Mouse (Mus musculus) ES-Bruce4 (cell line): ENCODE results near the gene Kcnmb2. TPM values are rescaled to one million over a fixed set of nuclear protein-coding genes. Genes with fewer than 3 reads are reported as not detected.

Source experiments
- H3K27ac ChIP-seq: 2 replicates; pipeline ENCODE4 v1.5.1; 2012; ENCODE audit warnings: low read length, inconsistent platforms; ENCODE audit not compliant: insufficient read depth
- H3K27me3 ChIP-seq: 2 replicates; pipeline ENCODE4 v1.6.1; 2012; ENCODE audit warnings: mild to moderate bottlenecking, low read length, inconsistent platforms; ENCODE audit not compliant: control insufficient read depth, poor library complexity, insufficient read depth, severe bottlenecking
- H3K36me3 ChIP-seq: 2 replicates; pipeline ENCODE4 v1.6.1; 2012; ENCODE audit warnings: inconsistent platforms, mild to moderate bottlenecking, low read length, moderate library complexity; ENCODE audit not compliant: control insufficient read depth, poor library complexity, insufficient read depth, severe bottlenecking
- H3K4me1 ChIP-seq: one replicate; pipeline ENCODE4 v1.8.1; 2011; ENCODE audit warnings: low read length; ENCODE audit not compliant: control insufficient read depth, insufficient read depth
- H3K4me3 ChIP-seq: 2 replicates; pipeline ENCODE4 v1.5.1; 2011; ENCODE audit warnings: low read depth, mild to moderate bottlenecking, low read length
- H3K9ac ChIP-seq: 2 replicates; pipeline ENCODE4 v1.6.1; 2012; ENCODE audit warnings: low read depth, mild to moderate bottlenecking, inconsistent platforms; ENCODE audit not compliant: poor library complexity, severe bottlenecking
- H3K9me3 ChIP-seq: replicated peaks from 2 replicates; pipeline ENCODE4 v1.6.1; 2012; ENCODE audit warnings: mild to moderate bottlenecking, low read length, inconsistent platforms; ENCODE audit not compliant: control insufficient read depth, poor library complexity, insufficient read depth, severe bottlenecking
- CTCF ChIP-seq: IDR thresholded peaks from one replicate; pipeline ENCODE4 v1.8.1; 2011; ENCODE audit warnings: low read depth, low read length
- EP300 ChIP-seq: IDR thresholded peaks from 2 replicates; pipeline ENCODE4 v1.6.1; 2011; ENCODE audit warnings: low read depth, low read length; ENCODE audit not compliant: insufficient read depth
- POLR2A ChIP-seq: IDR thresholded peaks from one replicate; pipeline ENCODE4 v1.8.1; 2011; ENCODE audit warnings: low read length; ENCODE audit not compliant: insufficient read depth
- polyA plus RNA-seq: library from polyadenylated mRNA; stranded (reverse); fragments of >200 nt; gene quantifications from 2 replicates; pipeline ENCODE4 v1.2.4, GENCODE M21; 2011; ENCODE audit warnings: low read depth; ENCODE audit not compliant: missing spikeins, insufficient read depth, insufficient read length

Gene Kcnmb2
- polyA plus RNA-seq, 1 experiment, result not detected

- Histone ChIP-seq H3K4me1 (peaks cover 2% of the 10 kb centered on the region), H3K9ac (no peak overlapping the region), H3K27ac (no peak overlapping the region), H3K4me3 (no peak overlapping the region), H3K36me3 (no peaks in the 10 kb centered on the region), H3K27me3 (no peaks in the 10 kb centered on the region), H3K9me3 (no peaks in the 10 kb centered on the region)
- TF ChIP-seq POLR2A (no peak), EP300 (no peak), CTCF (no peak)
These were observed 77.4 kb downstream of the Kcnmb2 start for GRCm38 (mm10) chr3:31979661-31980060.

DNA sequence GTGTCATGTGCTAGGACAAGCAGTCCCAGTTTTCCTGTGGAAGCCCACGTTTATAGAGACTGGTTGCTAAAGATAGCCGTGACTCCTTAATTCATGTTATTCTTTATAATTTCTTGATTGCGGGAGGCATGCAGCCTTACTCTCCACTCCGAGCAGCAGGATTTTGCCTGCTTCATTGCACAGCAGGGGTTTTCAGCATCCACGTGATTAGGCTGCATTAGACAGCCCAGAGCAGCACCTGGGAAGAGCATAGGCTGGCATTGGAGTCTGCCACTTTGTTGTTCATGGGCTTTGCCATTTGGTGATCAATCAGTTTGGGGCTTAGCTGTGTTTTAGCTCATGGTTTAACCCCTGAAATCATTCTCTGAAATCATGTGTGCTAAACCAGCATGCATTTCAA, 80.1 kb downstream of the Kcnmb2 start:
- H3K9ac ChIP-seq, result no peak overlapping the region
- H3K9me3 ChIP-seq, result no peaks in the 10 kb centered on the region
- H3K27me3 ChIP-seq, result no peaks in the 10 kb centered on the region
- no peak overlapping the region for H3K4me3 ChIP-seq
- H3K27ac ChIP-seq, result no peak overlapping the region
- H3K4me1 ChIP-seq, result peaks cover 2% of the 10 kb centered on the region
- H3K36me3 ChIP-seq, result no peaks in the 10 kb centered on the region
- TF ChIP-seq EP300 (no peak), POLR2A (no peak), CTCF (no peak)

- Histone ChIP-seq H3K4me1 (no peaks in the 10 kb centered on the region), H3K4me3 (no peak overlapping the region), H3K36me3 (no peaks in the 10 kb centered on the region), H3K27me3 (no peaks in the 10 kb centered on the region), H3K9me3 (no peaks in the 10 kb centered on the region), H3K9ac (no peak overlapping the region), H3K27ac (no peak overlapping the region)
- no peak for TF ChIP-seq CTCF
- TF ChIP-seq EP300, result no peak
- TF ChIP-seq POLR2A, result no peak
These were observed 82.8 kb downstream of the Kcnmb2 start for GRCm38 (mm10) chr3:31985103-31985502.

- H3K4me3 ChIP-seq, result no peak overlapping the region
- H3K9me3 ChIP-seq, result no peaks in the 10 kb centered on the region
- TF ChIP-seq POLR2A (no peak), EP300 (no peak), CTCF (no peak)
- H3K4me1 ChIP-seq, result no peaks in the 10 kb centered on the region
- H3K36me3 ChIP-seq, result no peaks in the 10 kb centered on the region
- H3K27ac ChIP-seq, result no peak overlapping the region
- no peaks in the 10 kb centered on the region for H3K27me3 ChIP-seq
- no peak overlapping the region for H3K9ac ChIP-seq
These were observed 89.3 kb downstream of the Kcnmb2 start for GRCm38 (mm10) chr3:31991526-31992045.

GRCm38 (mm10) chr3:32011566-32011965, 109.3 kb downstream of the Kcnmb2 start:
- H3K27ac ChIP-seq, result no peak overlapping the region
- no peaks in the 10 kb centered on the region for H3K9me3 ChIP-seq
- TF ChIP-seq POLR2A, result no peak
- TF ChIP-seq EP300, result no peak
- TF ChIP-seq CTCF, result no peak
- H3K9ac ChIP-seq, result no peak overlapping the region
- H3K27me3 ChIP-seq, result no peaks in the 10 kb centered on the region
- no peaks in the 10 kb centered on the region for H3K36me3 ChIP-seq
- H3K4me3 ChIP-seq, result no peak overlapping the region
- H3K4me1 ChIP-seq, result no peaks in the 10 kb centered on the region

DNA sequence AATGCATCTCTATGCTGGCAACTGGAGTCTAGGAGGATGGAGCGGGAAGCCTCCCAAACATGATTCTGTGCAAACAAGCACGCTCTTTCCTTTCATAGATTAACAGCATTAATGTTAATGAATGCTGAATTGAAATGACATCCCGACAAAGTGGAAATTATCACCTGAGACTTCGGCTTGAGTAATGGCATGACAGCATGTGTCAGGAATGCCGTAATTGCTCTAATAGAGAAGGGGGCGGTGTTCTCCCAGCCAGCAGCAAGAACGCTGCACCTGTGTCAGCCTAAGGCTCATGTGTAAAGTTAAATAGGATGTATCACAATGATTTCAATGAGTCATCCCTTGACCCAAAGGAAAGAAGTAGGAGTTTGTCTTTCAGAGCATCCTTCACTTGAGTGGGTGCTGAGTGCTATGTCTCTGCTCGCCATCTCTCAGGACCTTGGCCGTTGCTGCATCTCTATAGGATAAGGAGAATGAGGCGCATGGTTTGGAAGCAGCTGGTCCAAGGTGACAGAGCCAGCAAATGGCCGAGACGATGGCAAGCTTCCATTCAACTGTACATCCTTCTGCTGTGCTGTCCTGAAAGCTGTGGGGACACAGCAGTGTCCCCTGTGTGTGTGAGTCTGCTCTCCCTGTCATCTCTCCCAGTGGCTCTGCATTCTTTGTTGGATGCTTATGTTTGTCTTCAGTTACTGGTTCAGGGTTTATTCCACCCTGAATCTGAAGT, 110.1 kb downstream of the Kcnmb2 start:
- no peaks in the 10 kb centered on the region for H3K27me3 ChIP-seq

More for the DNA sequence above, 110.1 kb downstream of the Kcnmb2 start:
- no peak overlapping the region for H3K4me3 ChIP-seq
- no peak for TF ChIP-seq CTCF
- no peak for TF ChIP-seq EP300
- TF ChIP-seq POLR2A, result no peak
- H3K9ac ChIP-seq, result no peak overlapping the region
- no peaks in the 10 kb centered on the region for H3K9me3 ChIP-seq
- no peaks in the 10 kb centered on the region for H3K4me1 ChIP-seq
- no peaks in the 10 kb centered on the region for H3K36me3 ChIP-seq
- no peak overlapping the region for H3K27ac ChIP-seq
